Mouse (Mus musculus) erythroid progenitor cell, adult 5-6 weeks (primary cell): ENCODE results near the gene Nmnat1. TPM values are rescaled to one million over a fixed set of nuclear protein-coding genes. Genes with fewer than 3 reads are reported as not detected.

Experiments
- ATAC-seq: replicated peaks from 2 replicates; pipeline ENCODE4 v1.8.0; 2016; ENCODE audit warnings: moderate number of reproducible peaks, mild to moderate bottlenecking, moderate TSS enrichment, inconsistent platforms; ENCODE audit not compliant: poor library complexity, low FRiP score, severe bottlenecking
- total RNA-seq, 2 experiments: library from RNA; stranded (forward) in 1 of 2; stranded (reverse) in 1 of 2; fragments of 150-400 nt in 1 of 2; fragments of 186-747, 209-891 nt in 1 of 2; gene quantifications; 2 replicates each; pipeline versions ENCODE4 v1.2.3 to v1.2.4; 2015 to 2017; ENCODE audit warnings: low replicate concordance in 2 of 2

Nmnat1 gene
- total RNA-seq (2015; ENCODE audit: low replicate concordance) (1.1 TPM in 1 of 2 replicates, not detected in the other), total RNA-seq (2017; ENCODE audit: low replicate concordance) (0.64 and 0.83 TPM in 2 replicates)

DNA sequence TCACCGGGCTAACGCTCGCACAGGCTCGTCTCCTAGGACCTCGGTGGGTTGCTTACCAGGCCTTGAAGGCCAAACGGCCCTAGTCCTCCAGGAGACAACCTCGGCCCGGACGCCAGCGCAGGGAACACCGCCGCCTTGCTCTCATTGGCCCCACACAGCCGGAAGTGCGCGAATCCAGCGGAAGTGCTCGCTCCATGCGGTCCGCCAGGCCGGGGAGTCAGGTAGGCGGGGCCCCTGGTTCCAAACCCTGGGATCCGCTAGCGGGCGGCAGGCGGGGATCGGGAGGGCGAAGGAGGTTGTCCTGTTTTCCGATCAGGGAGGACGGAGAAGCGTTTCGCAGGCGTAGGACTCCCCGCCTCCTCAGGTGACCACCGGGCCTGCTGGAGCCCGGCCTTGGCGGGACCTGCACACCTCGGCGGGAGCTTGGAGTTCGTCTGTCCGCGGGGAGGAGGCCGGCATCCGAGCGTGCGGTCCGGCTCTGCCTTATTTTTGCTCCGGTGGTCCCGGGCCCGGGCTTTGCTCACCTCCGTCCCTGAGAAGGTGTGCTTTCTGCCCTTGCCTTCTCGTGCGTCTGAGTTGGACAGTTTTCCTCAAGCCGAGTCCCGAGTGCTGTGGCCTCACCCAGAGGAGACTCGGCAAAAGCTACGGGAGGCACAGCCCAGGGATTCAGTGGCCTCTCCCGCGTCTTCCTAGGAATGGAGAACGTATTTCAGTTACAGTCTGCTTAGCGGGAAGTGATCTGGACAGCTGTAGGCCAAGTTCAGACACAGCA, at the start of gene Nmnat1, which contains the start of gene Lzic:
Gene Nmnat1 (minus strand): TSS at position 150 of the 772 bp plus-strand sequence.
Gene Lzic (plus strand): TSS at position 177 of the 772 bp plus-strand sequence.
- peak; percentile 99 for ATAC-seq

GRCm38 (mm10) chr4:149529691-149530090, 44.7 kb upstream of the Nmnat1 start:
- ATAC-seq = no peak

GRCm38 (mm10) chr4:149527621-149528354, 42.8 kb upstream of the Nmnat1 start:
- ATAC-seq = no peak

- ATAC-seq = 0 out of 2 replicates have a peak, but pooled peaks have one; percentile 15
These were observed 41.3 kb upstream of the Nmnat1 start for GRCm38 (mm10) chr4:149526330-149526729.

GRCm38 (mm10) chr4:149525811-149526210, 40.8 kb upstream of the Nmnat1 start:
- ATAC-seq = no peak

DNA sequence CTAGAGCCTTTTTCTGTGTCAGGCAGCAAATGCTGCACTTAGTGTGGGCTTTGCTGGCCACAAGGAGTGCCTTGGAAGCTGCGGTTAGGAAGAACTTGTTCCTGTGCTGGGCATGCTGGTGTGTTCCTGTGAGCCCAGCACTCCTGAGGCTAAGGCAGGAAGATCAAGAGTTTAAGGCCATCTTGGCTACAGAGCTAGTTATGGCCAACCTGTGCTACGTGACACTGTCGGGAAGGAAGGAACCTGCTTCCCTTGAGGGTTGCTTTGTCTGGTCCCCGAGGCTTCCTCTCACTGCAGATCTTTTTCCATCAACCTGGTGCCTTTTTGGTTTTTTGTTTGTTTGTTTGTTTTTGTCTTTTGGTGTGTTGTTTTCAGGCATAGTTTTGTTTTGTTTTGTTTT, 40.2 kb upstream of the Nmnat1 start:
- no peak for ATAC-seq

GRCm38 (mm10) chr4:149523961-149524360, 39.0 kb upstream of the Nmnat1 start:
- ATAC-seq = no peak

GRCm38 (mm10) chr4:149521258-149521657, 36.3 kb upstream of the Nmnat1 start:
- no peak for ATAC-seq

GRCm38 (mm10) chr4:149518351-149519220, 33.6 kb upstream of the Nmnat1 start:
- ATAC-seq = no peak

GRCm38 (mm10) chr4:149517868-149518340, 32.9 kb upstream of the Nmnat1 start, which contains the start of gene Ctnnbip1:
TSS of gene Ctnnbip1 (plus strand) at chr4:149518236.
- peak; percentile 91 for ATAC-seq

DNA sequence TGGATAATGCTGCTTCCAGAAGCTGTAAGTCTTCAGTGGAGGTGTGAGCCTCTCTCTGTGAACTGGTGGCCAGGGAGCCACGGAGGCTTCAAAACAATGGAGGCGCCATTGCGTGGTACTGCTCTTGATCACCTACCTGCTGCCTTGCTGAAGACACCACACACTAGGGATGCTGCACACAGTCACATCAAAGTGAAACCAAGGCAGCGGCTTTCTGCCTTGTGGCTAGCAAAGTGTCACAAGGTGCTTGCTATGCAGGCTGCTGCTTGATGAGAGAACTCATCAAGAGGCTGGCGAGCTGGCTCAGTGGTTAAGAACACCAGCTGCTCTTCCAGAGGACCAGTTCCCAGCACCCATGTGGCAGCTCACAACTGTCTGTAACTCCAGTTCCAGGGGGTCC, 30.7 kb upstream of the Nmnat1 start:
- ATAC-seq = no peak

DNA sequence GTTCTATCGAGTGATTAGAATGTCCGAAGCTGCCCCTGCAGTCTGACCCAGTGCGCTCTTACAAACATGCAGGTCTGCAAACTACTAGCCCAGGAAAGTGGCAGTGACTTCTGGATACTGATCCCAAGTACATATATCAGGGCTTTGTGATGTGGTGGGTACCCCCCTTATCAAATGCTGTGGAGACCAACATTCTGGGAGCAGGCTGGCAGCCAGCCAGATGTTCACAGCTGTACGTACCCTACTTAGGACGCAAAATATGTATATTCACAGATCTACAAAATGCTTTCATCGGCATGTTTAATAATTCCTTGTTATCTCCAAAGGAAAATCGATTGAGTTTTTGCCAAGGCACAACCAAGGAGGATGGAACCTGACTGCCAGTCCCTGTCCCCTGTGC, 27.1 kb upstream of the Nmnat1 start:
- no peak for ATAC-seq

GRCm38 (mm10) chr4:149511221-149511646, 26.2 kb upstream of the Nmnat1 start:
- ATAC-seq = no peak

- ATAC-seq = no peak
These were observed 21.9 kb upstream of the Nmnat1 start for GRCm38 (mm10) chr4:149506904-149507303.

GRCm38 (mm10) chr4:149505261-149505967, 20.4 kb upstream of the Nmnat1 start:
- ATAC-seq = no peak

DNA sequence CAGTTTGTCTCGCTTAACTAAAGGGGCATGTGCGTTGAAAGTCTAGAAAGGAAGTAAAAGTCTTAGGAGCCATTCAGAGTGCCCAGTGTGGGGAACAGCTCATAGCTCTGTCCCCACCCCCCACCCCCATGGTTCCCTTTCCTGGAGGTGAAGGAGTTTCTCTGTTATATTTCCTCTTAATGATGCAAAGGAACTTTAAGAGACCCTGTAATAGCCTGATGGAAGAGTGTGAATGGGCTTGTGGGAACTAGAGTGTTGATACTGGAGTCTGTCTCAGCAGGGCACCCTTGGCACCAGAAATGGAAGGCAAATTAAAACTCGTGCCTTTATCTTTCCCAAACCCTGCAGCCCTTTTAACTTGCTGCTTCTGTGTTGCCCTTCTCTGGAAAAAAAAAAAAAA, 19.9 kb upstream of the Nmnat1 start:
- no peak for ATAC-seq

- no peak for ATAC-seq
These were observed 19.4 kb upstream of the Nmnat1 start for GRCm38 (mm10) chr4:149504363-149504762.

DNA sequence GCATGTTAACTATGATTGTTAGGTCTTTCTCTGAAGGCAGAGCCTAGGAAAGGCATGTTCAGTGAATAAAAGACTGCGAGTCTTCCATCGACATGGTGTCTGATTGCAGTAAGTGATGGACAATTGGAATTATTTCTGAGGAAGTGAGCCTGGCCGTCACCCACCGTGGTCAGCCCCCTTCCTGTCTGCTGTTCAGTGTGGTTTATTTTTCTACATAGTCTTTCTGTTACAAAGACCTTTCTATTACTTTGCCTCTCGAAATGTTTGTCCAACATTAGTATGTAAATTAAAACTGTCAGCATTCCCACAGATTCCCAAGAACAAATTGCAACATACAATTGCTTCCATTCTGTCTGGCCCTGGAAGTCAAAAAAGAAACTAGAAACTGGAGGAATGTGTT, 14.8 kb upstream of the Nmnat1 start:
- no peak for ATAC-seq

GRCm38 (mm10) chr4:149498901-149499300, 13.9 kb upstream of the Nmnat1 start:
- ATAC-seq = no peak
